Mouse (Mus musculus): ENCODE measurements around the gene Sapcd1.
"Not testable (repeated sequence)": the region's sequence is repeated elsewhere in the genome, so short reads cannot be mapped to it uniquely, and the experiment has no call there.

Gene Sapcd1

GRCm38 (mm10) chr17:35007387-35007991 is 20.3 kb downstream of the Sapcd1 start:
- DNase-seq, result peak; percentile 33 to 34

GRCm38 (mm10) chr17:35005902-35006301 is 21.9 kb downstream of the Sapcd1 start:
- DNase-seq, result not testable (repeated sequence)

- DNase-seq, result no peak
Measured at GRCm38 (mm10) chr17:35005158-35005557, 22.7 kb downstream of the Sapcd1 start.

GRCm38 (mm10) chr17:35004075-35004717 is 23.6 kb downstream of the Sapcd1 start:
- no peak for DNase-seq

GRCm38 (mm10) chr17:35003022-35003838 is 24.6 kb downstream of the Sapcd1 start:
- no peak for DNase-seq

- DNase-seq, result no peak
Measured at GRCm38 (mm10) chr17:35002153-35002865, 25.5 kb downstream of the Sapcd1 start.

- DNase-seq, result peak; percentile 46
Measured at GRCm38 (mm10) chr17:35001452-35002152, 26.2 kb downstream of the Sapcd1 start.

GRCm38 (mm10) chr17:35000717-35001451 is 26.9 kb downstream of the Sapcd1 start, which contains the start of gene Vars:
TSS of gene Vars (plus strand) at chr17:35000987.
- DNase-seq, result peak; percentile 83 to 91

GRCm38 (mm10) chr17:34999871-35000716 is 27.7 kb downstream of the Sapcd1 start:
- peak; percentile 70 to 71 for DNase-seq

GRCm38 (mm10) chr17:34998526-34999430 is 29.0 kb downstream of the Sapcd1 start:
- no peak for DNase-seq

GRCm38 (mm10) chr17:34997142-34997483 is 30.7 kb downstream of the Sapcd1 start:
- no peak for DNase-seq

- DNase-seq, result no peak
Measured at GRCm38 (mm10) chr17:34996411-34997141, 31.2 kb downstream of the Sapcd1 start.

GRCm38 (mm10) chr17:34995927-34996326 is 31.9 kb downstream of the Sapcd1 start:
- DNase-seq, result not testable (repeated sequence)

- DNase-seq, result not testable (repeated sequence)
Measured at GRCm38 (mm10) chr17:34995192-34995591, 32.6 kb downstream of the Sapcd1 start.

- DNase-seq, result no peak
Measured at GRCm38 (mm10) chr17:34994751-34995150, 33.1 kb downstream of the Sapcd1 start.

- DNase-seq, result peak; percentile 44 to 57
Measured at GRCm38 (mm10) chr17:34984218-34984617, 43.6 kb downstream of the Sapcd1 start.

GRCm38 (mm10) chr17:34982328-34982727 is 45.5 kb downstream of the Sapcd1 start:
- no peak for DNase-seq

- peak; percentile 91 to 94 for DNase-seq
Measured at GRCm38 (mm10) chr17:34981690-34982180, 46.1 kb downstream of the Sapcd1 start, which contains the start of gene Lsm2. TSS of gene Lsm2 (plus strand) at chr17:34981862.

GRCm38 (mm10) chr17:34980655-34981054 is 47.2 kb downstream of the Sapcd1 start:
- peak; percentile 38 to 48 for DNase-seq
